Mouse (Mus musculus): ENCODE data around the gene Sntg2. TPM values are rescaled to one million over a fixed set of nuclear protein-coding genes. Genes with fewer than 3 reads are reported as not detected.
A peak's percentile ranks its signal among the peaks of the same experiment; 100 is the strongest.

The Sntg2 gene
- polyA plus RNA-seq, 1 experiment from 2014 or later, result 8.2 TPM

DNA sequence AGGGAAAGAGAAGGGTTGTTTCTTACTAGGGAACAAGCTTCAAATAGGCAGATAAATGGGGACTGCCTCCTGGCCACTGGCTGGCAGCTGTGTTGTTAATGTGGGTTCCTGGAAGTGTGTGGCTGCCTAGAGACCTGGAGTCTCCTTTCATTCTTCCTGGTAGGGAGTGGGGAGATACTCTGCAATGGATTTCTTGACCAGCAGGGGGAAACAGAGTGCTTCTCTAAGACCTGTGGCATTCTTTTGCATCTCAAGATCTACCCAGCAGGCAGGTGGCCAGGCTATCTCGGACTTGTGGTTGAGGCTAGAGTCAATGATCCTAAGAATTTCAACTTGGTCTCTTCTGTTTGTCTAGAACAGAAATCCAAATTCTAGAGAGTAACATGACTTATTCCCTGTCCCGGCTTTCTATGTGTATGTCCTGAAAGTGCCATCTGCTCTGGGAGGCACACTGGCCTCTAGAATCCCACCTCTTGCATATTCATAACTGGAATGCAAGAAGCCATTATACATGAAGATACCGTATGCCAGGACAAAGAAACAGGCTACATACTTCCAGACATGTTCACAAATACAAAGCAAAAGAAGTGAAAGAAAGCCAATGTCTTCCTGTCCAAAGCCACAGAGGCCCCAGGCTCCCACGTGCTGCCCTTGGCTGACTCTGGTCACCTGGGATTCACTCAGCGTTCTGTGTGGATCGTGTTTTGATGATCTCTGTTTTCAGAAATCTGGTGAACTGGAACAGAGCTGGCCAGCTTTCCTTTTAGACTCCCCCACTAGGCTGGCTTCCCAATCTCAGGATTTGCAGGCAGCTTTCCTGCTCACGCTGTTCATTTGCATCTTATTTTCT is 244.4 kb downstream of the Sntg2 start:
- Histone ChIP-seq H3K4me2 (ENCODE audit: low read length) (peak overlapping the region; percentile 19; the same call in 1 of the 2 replicates), H3K27me3 (ENCODE audit: control insufficient read depth, insufficient read depth, low read depth, low read length) (no peaks in the 10 kb centered on the region), H3K9me3 (replicated peaks; ENCODE audit: control insufficient read depth, low read length, poor library complexity, severe bottlenecking) (no peaks in the 10 kb centered on the region), H3K4me1 (ENCODE audit: control insufficient read depth, insufficient read depth, low read length) (0 out of 2 replicates have a peak, but pooled peaks cover 3% of the 10 kb centered on the region), H3K36me3 (ENCODE audit: control insufficient read depth, insufficient read depth, low read length) (no peaks in the 10 kb centered on the region), H3K27ac (ENCODE audit: low read length) (peak overlapping the region; percentile 67), H3K4me3 (ENCODE audit: low read depth, low read length) (no peak overlapping the region), H3K9ac (ENCODE audit: low read depth, low read length) (no peak overlapping the region)
- 28% methylated on average over 7 of the region's 7 CpGs for WGBS
- peak; percentile 73 for ATAC-seq

Other genes starting within 250 kb of the Sntg2 start
- 0.21 and 0.24 TPM in 2 replicates for gene Tpo, start 240.8 kb downstream of the Sntg2 start, polyA plus RNA-seq (2015; fragmentation: Nextera tagmentation; extraction: Ambion mirVana)
- 36.3 and 39.2 TPM in 2 replicates for gene Tmem18, start 211.1 kb upstream of the Sntg2 start, polyA plus RNA-seq (2015; fragmentation: Nextera tagmentation; extraction: Ambion mirVana)